Mouse (Mus musculus) forebrain, embryonic 12.5 days (tissue): Measurements from ENCODE around the gene 1700001P01Rik. TPM values are rescaled to one million over a fixed set of nuclear protein-coding genes. Genes with fewer than 3 reads are reported as not detected.
A peak's percentile ranks its signal among the peaks of the same experiment; 100 is the strongest.

Experiments
- ATAC-seq: fragments of 200-750 bp; cut with Nextera tagmentation; 2 replicates; pipeline ENCODE4 v1.8.0; 2017; ENCODE audit warnings: moderate TSS enrichment; ENCODE audit not compliant: low FRiP score
- H3K27ac ChIP-seq: fragments of 300-500 bp; sonication (generic); 2 replicates; pipeline ENCODE4 v1.5.1; 2016; ENCODE audit warnings: mild to moderate bottlenecking
- H3K27me3 ChIP-seq: fragments of 300-500 bp; sonication (generic); 2 replicates; pipeline ENCODE4 v1.6.1; 2016; ENCODE audit warnings: mild to moderate bottlenecking
- H3K36me3 ChIP-seq: fragments of 300-500 bp; sonication (generic); replicated peaks from 2 replicates; pipeline ENCODE4 v1.6.1; 2016; ENCODE audit warnings: mild to moderate bottlenecking
- H3K4me1 ChIP-seq: fragments of 300-500 bp; sonication (generic); 2 replicates; pipeline ENCODE4 v1.6.1; 2016
- H3K4me2 ChIP-seq: fragments of 300-500 bp; sonication (generic); 2 replicates; pipeline ENCODE4 v1.6.1; 2016; ENCODE audit warnings: mild to moderate bottlenecking, moderate library complexity
- H3K4me3 ChIP-seq: fragments of 300-500 bp; sonication (generic); replicated peaks from 2 replicates; pipeline ENCODE4 v1.5.1; 2016; ENCODE audit warnings: mild to moderate bottlenecking
- H3K9ac ChIP-seq: fragments of 300-500 bp; sonication (generic); 2 replicates; pipeline ENCODE4 v1.6.1; 2016; ENCODE audit warnings: mild to moderate bottlenecking
- H3K9me3 ChIP-seq: fragments of 300-500 bp; sonication (generic); 2 replicates; pipeline ENCODE4 v1.6.1; 2016
- WGBS: fragments of 180-500 bp; shearing (Covaris S2); methylation state at CpG from one replicate; pipeline ENCODE4 v1.1.7; 2016; 5-methylcytosine and 5-hydroxymethylcytosine counted together
- polyA plus RNA-seq: library from polyadenylated mRNA; unstranded; fragments of >200 nt; fragmentation: Nextera tagmentation; extraction: Ambion mirVana; gene quantifications from 2 replicates; pipeline ENCODE4 v1.2.1, GENCODE M21; 2016

Gene 1700001P01Rik
- polyA plus RNA-seq, 1 experiment from 2014 or later = 0.55 TPM

DNA sequence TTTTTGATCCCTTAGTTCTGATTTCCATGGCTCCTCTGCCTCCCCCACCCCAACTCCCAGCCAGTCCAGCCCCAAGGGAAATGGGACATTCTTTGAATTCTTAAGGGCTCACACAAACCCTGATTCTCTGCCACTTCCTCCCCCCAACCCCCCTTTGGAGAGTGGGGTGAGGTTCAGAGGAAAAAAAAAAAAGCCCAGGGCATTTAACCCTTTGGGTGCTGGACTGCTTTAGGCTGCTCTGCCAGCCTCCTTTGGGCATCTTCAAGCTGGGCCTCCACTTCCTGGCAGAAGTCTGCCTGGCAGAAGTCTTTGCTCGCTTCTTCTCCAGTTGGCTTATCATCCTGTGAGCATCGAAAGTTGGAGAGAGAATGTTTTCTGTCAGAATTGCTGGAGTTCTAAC lies 32.4 kb upstream of the 1700001P01Rik start:
- Histone ChIP-seq H3K27me3 (no peaks in the 10 kb centered on the region), H3K4me3 (no peak overlapping the region), H3K27ac (peak overlapping the region; percentile 51), H3K4me1 (peaks cover 92% of the 10 kb centered on the region), H3K9ac (no peak overlapping the region), H3K36me3 (peaks cover 30% of the 10 kb centered on the region), H3K9me3 (no peaks in the 10 kb centered on the region), H3K4me2 (no peak overlapping the region)
- 62% methylated on average over 2 of the region's 2 CpGs for WGBS
- no peak for ATAC-seq

DNA sequence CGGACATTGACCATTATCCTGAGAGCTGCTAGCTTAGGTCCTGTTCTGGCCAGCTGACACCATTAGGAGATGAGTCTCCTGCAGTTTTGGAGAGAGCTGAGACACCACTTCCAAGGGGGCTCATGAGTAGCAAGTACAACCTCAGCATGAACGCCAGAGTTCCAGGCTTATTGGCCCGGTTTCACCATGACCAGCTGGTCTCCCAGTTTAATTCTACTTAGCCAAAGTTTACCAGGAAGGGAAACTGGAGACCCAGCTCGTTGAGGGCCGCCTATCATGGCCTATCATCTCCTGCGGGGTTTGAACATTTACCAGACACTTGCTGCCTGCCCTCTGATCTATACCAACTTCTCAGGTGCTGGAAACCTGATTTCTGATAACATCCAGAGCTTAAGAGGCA lies 31.9 kb upstream of the 1700001P01Rik start:
- Histone ChIP-seq H3K4me3 (no peak overlapping the region), H3K4me1 (peaks cover 89% of the 10 kb centered on the region), H3K27me3 (no peaks in the 10 kb centered on the region), H3K9ac (no peak overlapping the region), H3K27ac (peak overlapping the region; percentile 51), H3K36me3 (peaks cover 30% of the 10 kb centered on the region), H3K9me3 (no peaks in the 10 kb centered on the region), H3K4me2 (no peak overlapping the region)
- 50% methylated on average over 6 of the region's 6 CpGs for WGBS
- ATAC-seq = no peak

DNA sequence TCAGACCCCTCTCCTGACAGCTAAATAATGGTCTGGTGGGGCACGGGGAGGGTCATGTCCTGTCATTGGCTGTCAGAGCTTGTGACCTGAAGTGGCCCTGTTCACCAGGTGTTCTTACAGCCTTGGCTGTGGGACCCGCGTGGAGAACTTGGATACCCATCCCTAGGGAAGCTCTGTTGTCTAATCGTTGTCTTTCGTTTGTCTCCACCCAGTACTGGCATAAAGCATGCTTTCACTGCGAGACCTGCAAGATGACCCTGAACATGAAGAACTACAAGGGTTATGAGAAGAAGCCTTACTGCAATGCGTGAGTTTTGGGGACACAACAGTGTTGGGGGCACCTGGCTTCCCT lies 30.9 kb upstream of the 1700001P01Rik start:
- H3K9ac ChIP-seq = peak overlapping the region; percentile 7; the same call in 1 of the 2 replicates
- 78% methylated on average over 7 of the region's 7 CpGs for WGBS

DNA sequence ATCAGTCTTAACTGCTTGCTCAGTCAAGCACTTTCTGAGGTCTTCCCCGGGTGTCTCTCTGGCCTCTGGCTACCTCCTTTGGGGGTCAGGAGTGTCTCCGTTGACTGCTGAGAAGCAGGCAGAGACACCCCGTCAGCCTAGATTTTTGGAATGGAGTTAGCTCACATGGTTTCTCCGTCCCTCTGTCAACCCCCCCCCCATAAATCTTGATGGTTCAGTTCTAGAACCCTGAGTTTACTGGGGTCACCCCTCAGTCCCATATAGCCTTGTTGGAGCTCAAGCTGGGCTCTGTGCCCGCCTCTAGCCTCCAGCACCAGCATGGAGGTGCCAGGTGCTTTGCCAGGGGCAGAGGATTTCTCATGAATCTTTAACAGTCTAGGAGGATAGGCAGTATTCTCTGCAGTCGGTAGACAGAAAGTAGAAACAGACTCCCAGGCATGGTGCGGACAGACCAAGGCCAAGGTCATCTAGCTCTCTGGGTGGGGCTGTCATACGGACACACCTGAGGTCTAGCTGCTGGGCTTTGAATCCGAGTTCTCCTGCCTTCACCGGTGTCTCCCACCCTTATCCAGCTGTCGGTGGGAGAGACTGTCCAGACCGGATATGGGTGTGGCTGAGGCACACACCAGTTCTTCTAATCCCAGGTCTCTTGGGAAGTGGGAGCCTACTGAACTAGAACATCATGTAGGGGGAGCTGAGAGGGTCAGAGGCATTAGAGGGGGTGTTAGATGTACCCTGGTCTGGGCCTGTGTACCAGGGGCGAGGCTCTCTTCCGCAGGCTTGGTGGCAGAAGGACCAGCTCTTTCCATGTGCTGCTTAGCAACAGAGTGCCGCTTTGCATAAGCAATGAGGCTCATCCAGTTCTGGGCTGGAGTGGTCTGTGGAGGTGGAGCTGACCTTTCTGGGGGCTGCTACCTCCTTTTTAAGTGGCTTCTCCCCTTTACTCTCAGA lies 30.2 kb upstream of the 1700001P01Rik start:
- Histone ChIP-seq H3K27ac (peak overlapping the region; percentile 74), H3K4me3 (peak overlapping the region; percentile 6; the same call in 1 of the 2 replicates), H3K4me2 (peak overlapping the region; percentile 43), H3K9me3 (no peaks in the 10 kb centered on the region), H3K9ac (peak overlapping the region; percentile 7; the same call in 1 of the 2 replicates), H3K36me3 (peaks cover 30% of the 10 kb centered on the region), H3K27me3 (no peaks in the 10 kb centered on the region), H3K4me1 (peaks cover 89% of the 10 kb centered on the region)
- WGBS = 53% methylated on average over 15 of the region's 15 CpGs
- ATAC-seq = peak; percentile 64

More for the DNA sequence above, 30.9 kb upstream of the 1700001P01Rik start:
- H3K4me1 ChIP-seq = peaks cover 89% of the 10 kb centered on the region
- no peaks in the 10 kb centered on the region for H3K9me3 ChIP-seq
- peak overlapping the region; percentile 74; the same call in 1 of the 2 replicates for H3K27ac ChIP-seq
- H3K4me3 ChIP-seq = 0 out of 2 replicates have a peak overlapping the region, but pooled peaks have one; percentile 6
- no peak for ATAC-seq
- no peaks in the 10 kb centered on the region for H3K27me3 ChIP-seq
- H3K4me2 ChIP-seq = peak overlapping the region; percentile 43; the same call in 1 of the 2 replicates
- H3K36me3 ChIP-seq = peaks cover 30% of the 10 kb centered on the region

DNA sequence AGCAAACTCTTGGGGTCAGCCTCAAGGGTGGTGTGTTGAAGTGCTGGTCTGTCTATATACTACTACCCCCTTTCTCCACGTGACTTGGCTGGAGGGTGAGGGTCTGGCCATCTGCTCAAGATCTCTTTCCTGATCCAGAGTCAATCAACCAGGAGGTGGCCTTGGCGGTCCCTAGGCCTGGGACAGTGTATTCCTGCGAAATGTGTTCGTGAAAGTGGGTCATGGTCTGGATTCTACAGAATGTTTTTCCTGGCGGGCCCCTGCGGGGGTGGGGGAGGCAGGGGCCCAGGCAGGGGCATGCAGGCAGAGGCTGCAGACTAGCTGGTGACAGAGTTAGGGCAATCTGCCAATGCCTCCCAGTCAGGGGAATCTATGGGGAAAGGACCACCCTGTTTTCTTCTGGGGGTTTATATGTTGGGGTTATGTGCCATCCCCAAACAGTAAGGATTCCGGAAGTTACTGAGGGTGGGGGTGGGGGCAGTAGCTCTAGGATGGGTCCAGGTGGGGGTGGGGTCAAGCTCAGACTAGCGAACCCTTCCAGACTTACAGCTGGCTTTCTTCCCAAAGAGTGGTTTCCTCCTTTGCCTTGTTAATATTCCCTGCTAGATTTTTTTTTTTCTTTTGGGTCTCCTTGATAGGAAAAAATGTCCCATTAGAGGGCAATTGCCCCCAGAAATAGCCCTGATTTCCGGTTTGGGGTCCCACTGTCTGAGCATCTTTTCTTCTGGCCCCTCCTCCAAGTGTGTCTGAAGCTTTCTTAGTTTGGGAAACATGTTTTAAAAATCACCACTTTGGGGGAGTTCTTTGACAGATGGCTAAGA lies 29.3 kb upstream of the 1700001P01Rik start:
- H3K4me3 ChIP-seq = no peak overlapping the region
- no peaks in the 10 kb centered on the region for H3K9me3 ChIP-seq
- H3K9ac ChIP-seq = 0 out of 2 replicates have a peak overlapping the region, but pooled peaks have one; percentile 17
- ATAC-seq = no peak
- H3K36me3 ChIP-seq = peaks cover 30% of the 10 kb centered on the region
- no peaks in the 10 kb centered on the region for H3K27me3 ChIP-seq
- peaks cover 83% of the 10 kb centered on the region for H3K4me1 ChIP-seq
- peak overlapping the region; percentile 74 for H3K27ac ChIP-seq
- peak overlapping the region; percentile 43 for H3K4me2 ChIP-seq
- 35% methylated on average over 9 of the region's 9 CpGs for WGBS

DNA sequence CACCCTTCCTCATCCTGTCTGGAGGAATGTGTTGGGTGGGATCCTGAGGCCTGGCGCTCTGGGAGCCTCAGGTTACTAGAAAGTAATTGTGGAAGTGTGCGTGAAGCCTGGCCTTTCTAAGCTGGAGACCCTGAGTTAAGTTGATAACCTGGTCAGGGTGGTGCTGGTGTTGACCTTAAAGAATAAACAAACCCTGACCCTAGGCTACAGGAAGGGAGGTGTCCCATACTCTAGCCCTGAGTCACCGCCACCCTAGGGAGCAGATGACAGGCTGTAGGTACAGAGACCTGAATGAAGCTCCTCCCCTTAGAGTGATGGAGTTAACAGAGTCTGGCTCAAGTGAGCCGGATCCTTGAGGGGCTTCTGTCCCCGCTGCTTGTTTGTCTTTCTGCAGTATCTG lies 28.1 kb upstream of the 1700001P01Rik start:
- Histone ChIP-seq H3K36me3 (peaks cover 20% of the 10 kb centered on the region), H3K4me3 (no peak overlapping the region), H3K4me2 (no peak overlapping the region), H3K27me3 (no peaks in the 10 kb centered on the region), H3K9me3 (no peaks in the 10 kb centered on the region), H3K27ac (no peak overlapping the region), H3K9ac (no peak overlapping the region), H3K4me1 (peaks cover 72% of the 10 kb centered on the region)
- no peak for ATAC-seq
- 91% methylated on average over 5 of the region's 5 CpGs for WGBS

DNA sequence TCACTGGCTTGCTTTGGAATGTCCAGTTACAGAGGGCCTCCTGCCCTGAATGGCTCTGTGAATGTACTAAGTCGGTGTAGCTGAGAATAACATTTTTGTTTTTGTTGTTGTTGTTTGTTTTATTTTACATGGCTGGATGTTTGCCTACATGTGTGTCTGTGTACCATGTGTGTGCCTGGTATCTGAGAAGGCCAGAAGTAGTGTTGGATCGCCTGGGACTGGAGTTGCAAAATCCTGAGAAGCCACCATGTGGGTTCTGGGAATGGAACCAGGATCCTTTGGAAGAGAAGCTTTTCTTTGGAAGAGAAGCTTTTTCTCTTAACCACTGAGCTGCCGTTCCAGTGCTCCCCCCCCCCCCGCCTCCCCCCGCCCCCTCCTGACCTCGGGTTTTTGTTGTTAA lies 26.8 kb upstream of the 1700001P01Rik start:
- Histone ChIP-seq H3K9ac (no peak overlapping the region), H3K4me2 (peak overlapping the region; percentile 72), H3K27me3 (0 out of 2 replicates have a peak, but pooled peaks cover 3% of the 10 kb centered on the region), H3K9me3 (no peaks in the 10 kb centered on the region), H3K27ac (no peak overlapping the region), H3K4me3 (no peak overlapping the region), H3K4me1 (peaks cover 58% of the 10 kb centered on the region), H3K36me3 (peaks cover 7% of the 10 kb centered on the region)
- 41% methylated on average over 6 of the region's 6 CpGs for WGBS
- no peak for ATAC-seq

DNA sequence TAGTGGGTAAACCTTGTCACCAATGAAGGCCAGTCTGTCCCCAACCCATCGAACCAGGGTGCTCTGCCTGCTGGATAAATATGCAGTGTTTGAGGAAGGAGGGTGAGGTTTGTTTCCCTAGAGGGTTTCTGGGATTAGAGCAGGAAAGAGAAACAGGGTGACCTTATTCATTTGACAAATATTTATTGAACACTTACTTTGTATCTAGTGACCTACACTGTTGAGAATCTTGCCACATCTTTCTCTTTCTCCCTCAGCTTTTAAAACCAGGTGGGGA lies 26.4 kb upstream of the 1700001P01Rik start:
- Histone ChIP-seq H3K4me2 (peak overlapping the region; percentile 72), H3K4me3 (no peak overlapping the region), H3K9ac (no peak overlapping the region), H3K36me3 (peaks cover 3% of the 10 kb centered on the region; the same call in 1 of the 2 replicates), H3K4me1 (peaks cover 56% of the 10 kb centered on the region), H3K27ac (0 out of 2 replicates have a peak overlapping the region, but pooled peaks have one; percentile 1), H3K27me3 (0 out of 2 replicates have a peak, but pooled peaks cover 3% of the 10 kb centered on the region), H3K9me3 (no peaks in the 10 kb centered on the region)
- 57% methylated on average over 1 of the region's 1 CpGs for WGBS
- ATAC-seq = no peak

DNA sequence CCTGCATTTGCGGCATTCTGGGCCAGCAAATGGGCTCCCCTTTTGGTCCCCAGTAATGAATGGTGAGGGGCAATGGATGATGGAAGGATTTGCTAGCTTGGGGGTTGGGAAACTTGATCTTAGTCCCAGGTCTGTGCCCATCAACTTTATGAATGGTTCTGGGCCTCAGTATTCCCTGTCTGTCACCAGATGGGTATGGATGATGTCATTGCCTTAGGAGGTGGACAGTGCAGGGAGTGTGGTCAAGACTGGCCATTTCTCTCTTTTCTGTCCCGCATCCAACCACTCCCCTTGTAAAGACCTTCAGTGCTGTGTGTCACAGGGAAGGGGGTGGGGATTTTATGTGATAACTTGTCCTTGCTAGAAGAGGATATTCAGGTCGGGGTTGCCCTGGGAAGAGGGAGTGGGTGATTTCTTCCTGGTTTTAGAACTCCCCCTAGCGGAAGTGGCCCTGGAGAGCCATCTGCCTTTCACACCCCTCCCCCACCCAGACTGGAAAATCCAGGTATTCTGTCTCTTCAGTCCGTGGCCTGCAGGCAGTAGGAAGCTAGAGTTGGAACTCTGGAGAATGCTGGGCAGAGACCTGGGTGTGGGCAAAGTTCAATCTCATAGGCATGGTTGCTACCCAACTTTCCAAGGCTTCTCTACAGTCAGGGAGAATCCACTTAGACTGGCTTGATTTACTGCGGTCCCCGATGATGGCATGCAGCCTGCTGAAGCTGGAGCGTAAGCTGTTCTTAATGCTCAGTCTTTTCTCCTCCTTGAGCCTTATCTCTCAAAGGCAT lies 25.9 kb upstream of the 1700001P01Rik start:
- WGBS = 34% methylated on average over 8 of the region's 8 CpGs
- Histone ChIP-seq H3K4me1 (peaks cover 51% of the 10 kb centered on the region), H3K9me3 (no peaks in the 10 kb centered on the region), H3K4me3 (peak overlapping the region; percentile 78), H3K36me3 (no peaks in the 10 kb centered on the region), H3K27ac (peak overlapping the region; percentile 94; the same call in 1 of the 2 replicates), H3K27me3 (0 out of 2 replicates have a peak, but pooled peaks cover 3% of the 10 kb centered on the region), H3K9ac (peak overlapping the region; percentile 83), H3K4me2 (peak overlapping the region; percentile 72)
- ATAC-seq = no peak

DNA sequence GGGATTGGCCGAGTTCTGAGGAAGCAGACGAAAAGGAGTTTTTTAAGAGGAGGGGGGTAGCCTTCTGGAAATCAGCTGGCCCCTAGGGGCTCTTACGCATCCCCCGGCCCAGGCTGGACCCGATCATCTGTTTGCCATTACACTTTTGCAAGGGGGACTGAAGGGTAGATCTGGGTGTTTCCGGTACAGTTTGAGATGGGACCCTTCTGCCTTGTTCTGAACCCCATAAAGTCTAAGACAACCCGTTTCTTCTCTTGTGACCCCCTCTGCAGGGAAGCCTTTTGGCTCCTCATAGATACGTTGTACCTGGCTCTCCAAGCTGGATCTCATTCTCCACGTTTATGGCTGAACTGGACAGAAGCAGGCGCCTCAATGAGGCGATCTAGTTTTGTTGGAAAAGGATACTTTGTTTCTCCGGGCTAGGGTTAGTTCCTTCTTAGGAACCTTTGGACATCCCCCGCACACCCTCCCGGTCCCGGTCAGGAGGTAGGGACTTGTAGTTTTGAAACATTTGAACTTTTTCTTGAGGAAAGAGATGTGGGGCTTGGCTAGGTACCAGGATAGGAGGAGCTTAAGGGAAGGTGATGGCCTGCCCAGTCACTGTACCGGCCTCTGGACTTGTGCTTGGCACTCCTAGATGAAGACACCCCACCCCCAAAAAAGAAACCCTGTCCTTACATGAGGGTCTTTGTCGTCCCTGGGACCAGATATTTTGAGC lies 25.1 kb upstream of the 1700001P01Rik start:
- H3K27me3 ChIP-seq = 0 out of 2 replicates have a peak, but pooled peaks cover 3% of the 10 kb centered on the region
- H3K4me1 ChIP-seq = peaks cover 44% of the 10 kb centered on the region
- H3K4me3 ChIP-seq = peak overlapping the region; percentile 78
- 6% methylated on average over 17 of the region's 17 CpGs for WGBS
- ATAC-seq = no peak
- H3K27ac ChIP-seq = peak overlapping the region; percentile 94
- H3K36me3 ChIP-seq = no peaks in the 10 kb centered on the region
- H3K9ac ChIP-seq = peak overlapping the region; percentile 83
- peak overlapping the region; percentile 72 for H3K4me2 ChIP-seq
- no peaks in the 10 kb centered on the region for H3K9me3 ChIP-seq
